Mouse (Mus musculus): ENCODE results near the gene Abcb8. TPM values are rescaled to one million over a fixed set of nuclear protein-coding genes. Genes with fewer than 3 reads are reported as not detected.

Abcb8 gene
- polyA plus RNA-seq, 1 experiment from 2014 or later = 53.6 TPM

- H3K27ac ChIP-seq (replicated peaks) = no peak overlapping the region
- WGBS = 82% methylated on average over 6 of the region's 6 CpGs
- peaks cover 87% of the 10 kb centered on the region for H3K36me3 ChIP-seq (replicated peaks)
- H3K4me3 ChIP-seq = no peak overlapping the region
- H3K9me3 ChIP-seq = no peaks in the 10 kb centered on the region
- no peaks in the 10 kb centered on the region for H3K27me3 ChIP-seq (replicated peaks; ENCODE audit: low read depth, poor library complexity, severe bottlenecking)
- no peak for DNase-seq (ENCODE audit: low spot score)
- H3K4me1 ChIP-seq = peaks cover 6% of the 10 kb centered on the region; the same call in 1 of the 2 replicates
These were observed 11.3 kb downstream of the Abcb8 start for GRCm38 (mm10) chr5:24404594-24405360.

DNA sequence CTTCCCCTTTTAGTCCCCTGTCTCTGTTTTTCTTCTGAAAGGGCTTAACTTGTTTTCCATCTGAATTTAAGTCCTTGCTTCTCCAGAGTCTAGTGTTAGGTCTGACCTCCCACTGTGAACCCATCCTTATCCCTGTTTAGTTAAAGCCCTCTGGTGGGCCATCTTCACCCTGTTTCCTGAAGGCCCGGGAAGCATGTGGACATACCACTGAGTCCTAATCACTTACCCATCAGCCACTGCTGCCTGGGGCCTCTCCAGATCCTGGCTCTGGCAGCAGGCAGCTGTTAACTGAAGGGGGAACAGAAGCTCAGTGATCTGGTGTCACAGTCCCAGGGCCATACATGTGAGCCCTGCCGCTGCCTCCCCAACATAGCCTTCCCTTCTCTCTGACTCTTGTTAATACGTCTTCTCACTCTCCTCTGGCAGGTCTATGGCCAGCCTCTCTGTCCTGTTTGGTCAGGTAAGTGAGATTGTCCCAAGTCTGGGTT is 12.0 kb downstream of the Abcb8 start:
- DNase-seq (ENCODE audit: low spot score) = no peak
- no peaks in the 10 kb centered on the region for H3K27me3 ChIP-seq (replicated peaks; ENCODE audit: low read depth, poor library complexity, severe bottlenecking)
- no peaks in the 10 kb centered on the region for H3K4me1 ChIP-seq
- H3K27ac ChIP-seq (replicated peaks) = no peak overlapping the region
- H3K9me3 ChIP-seq = no peaks in the 10 kb centered on the region
- peaks cover 81% of the 10 kb centered on the region for H3K36me3 ChIP-seq (replicated peaks)
- WGBS = 73% methylated on average over 3 of the region's 3 CpGs
- no peak overlapping the region for H3K4me3 ChIP-seq

DNA sequence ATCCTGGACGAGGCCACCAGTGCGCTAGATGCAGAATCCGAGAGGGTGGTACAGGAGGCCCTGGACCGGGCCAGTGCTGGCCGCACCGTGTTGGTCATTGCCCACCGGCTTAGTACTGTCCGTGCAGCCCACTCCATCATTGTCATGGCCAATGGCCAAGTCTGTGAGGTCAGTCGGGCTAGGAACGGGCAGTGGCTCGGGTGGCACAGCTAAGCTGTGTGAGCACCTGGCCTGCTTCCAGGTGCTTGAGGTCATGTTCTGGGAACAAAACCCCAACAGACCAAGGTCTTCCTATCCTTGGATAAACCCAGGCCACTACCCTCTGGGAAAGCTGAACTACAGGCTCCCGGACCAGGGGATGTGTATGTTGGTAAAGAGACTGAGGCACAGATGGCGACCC is 15.2 kb downstream of the Abcb8 start:
- Histone ChIP-seq H3K36me3 (replicated peaks) (peaks cover 50% of the 10 kb centered on the region), H3K27me3 (replicated peaks; ENCODE audit: low read depth, poor library complexity, severe bottlenecking) (no peaks in the 10 kb centered on the region), H3K4me3 (no peak overlapping the region), H3K9me3 (no peaks in the 10 kb centered on the region), H3K4me1 (peaks cover 10% of the 10 kb centered on the region), H3K27ac (replicated peaks) (no peak overlapping the region)
- WGBS = 95% methylated on average over 13 of the region's 13 CpGs
- DNase-seq (ENCODE audit: low spot score) = no peak

DNA sequence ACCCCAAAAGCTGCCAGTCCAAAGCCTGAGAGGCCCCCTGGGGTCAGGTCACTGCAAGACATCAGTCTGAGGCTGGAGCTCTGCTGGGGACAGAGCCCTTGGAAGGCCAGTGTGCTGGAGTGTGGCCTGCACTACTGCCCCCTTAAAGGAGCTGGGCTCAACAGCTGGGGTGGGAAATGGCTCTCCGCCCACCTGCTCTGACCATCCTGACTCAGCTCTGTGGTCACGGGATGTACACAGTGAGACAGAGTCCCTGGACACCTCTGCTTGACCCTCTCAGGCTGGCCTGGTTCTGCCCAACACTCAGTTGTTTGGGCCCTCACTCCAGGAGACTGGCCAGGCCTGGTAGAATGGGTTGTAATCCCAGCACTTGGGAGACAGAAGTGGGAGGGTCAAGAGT is 16.0 kb downstream of the Abcb8 start:
- Histone ChIP-seq H3K27me3 (replicated peaks; ENCODE audit: low read depth, poor library complexity, severe bottlenecking) (0 out of 2 replicates have a peak, but pooled peaks cover 5% of the 10 kb centered on the region), H3K27ac (replicated peaks) (no peak overlapping the region), H3K36me3 (replicated peaks) (peaks cover 44% of the 10 kb centered on the region), H3K4me1 (peaks cover 14% of the 10 kb centered on the region), H3K9me3 (no peaks in the 10 kb centered on the region), H3K4me3 (no peak overlapping the region)
- WGBS = 78% methylated on average over 2 of the region's 2 CpGs
- DNase-seq (ENCODE audit: low spot score) = no peak

- Histone ChIP-seq H3K4me3 (no peak overlapping the region), H3K27me3 (replicated peaks; ENCODE audit: low read depth, poor library complexity, severe bottlenecking) (0 out of 2 replicates have a peak, but pooled peaks cover 9% of the 10 kb centered on the region), H3K27ac (replicated peaks) (no peak overlapping the region), H3K4me1 (peaks cover 31% of the 10 kb centered on the region), H3K36me3 (replicated peaks) (peaks cover 21% of the 10 kb centered on the region), H3K9me3 (no peaks in the 10 kb centered on the region)
- 88% methylated on average over 2 of the region's 2 CpGs for WGBS
- DNase-seq (ENCODE audit: low spot score) = no peak
These were observed 18.6 kb downstream of the Abcb8 start for GRCm38 (mm10) chr5:24412063-24412462.

DNA sequence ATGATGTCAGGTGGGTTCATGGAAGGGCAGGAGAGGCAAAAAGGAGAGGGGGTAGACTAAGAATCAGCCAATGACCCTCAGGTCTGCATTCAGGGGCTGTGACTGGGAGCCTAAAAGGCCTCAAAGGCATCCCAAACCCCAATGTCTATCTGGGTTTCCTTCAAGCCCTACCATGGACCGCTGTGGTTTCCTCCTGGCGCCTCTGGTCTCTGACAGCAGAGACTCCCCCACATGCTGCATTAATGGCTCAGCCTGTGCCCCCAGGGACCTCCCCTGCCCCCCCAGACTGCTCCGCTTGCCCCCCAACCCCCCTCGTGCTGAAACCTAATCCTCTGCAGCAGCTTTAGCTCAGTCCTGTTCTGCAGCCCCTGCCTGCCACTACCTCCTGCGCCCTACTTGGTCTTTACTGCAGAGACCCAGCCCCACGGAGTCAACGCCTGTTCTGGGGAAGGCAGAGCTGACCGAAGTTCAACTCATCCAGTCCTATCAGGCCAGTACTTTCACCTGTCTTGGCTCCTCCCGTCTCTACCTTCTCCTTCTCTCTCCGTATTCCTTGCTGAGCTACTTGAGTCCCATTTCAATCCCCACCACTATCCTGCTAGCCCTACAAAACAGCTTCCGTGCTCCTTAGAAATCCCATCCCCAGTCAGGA is 19.7 kb downstream of the Abcb8 start, which contains the start of gene Asic3:
Gene Asic3 (plus strand): TSS at position 351 of the 652 bp plus-strand sequence.
- Histone ChIP-seq H3K27me3 (replicated peaks; ENCODE audit: low read depth, poor library complexity, severe bottlenecking) (0 out of 2 replicates have a peak, but pooled peaks cover 9% of the 10 kb centered on the region), H3K4me1 (peaks cover 31% of the 10 kb centered on the region), H3K27ac (replicated peaks) (0 out of 2 replicates have a peak within 1 kb of the TSS, but pooled peaks have one; percentile 21), H3K36me3 (replicated peaks) (peaks cover 13% of the 10 kb centered on the region), H3K4me3 (peak within 1 kb of the TSS; percentile 1; the same call in 1 of the 2 replicates), H3K9me3 (no peaks in the 10 kb centered on the region)
- WGBS = 49% methylated on average over 11 of the region's 11 CpGs
- DNase-seq (ENCODE audit: low spot score) = peak; percentile 40

DNA sequence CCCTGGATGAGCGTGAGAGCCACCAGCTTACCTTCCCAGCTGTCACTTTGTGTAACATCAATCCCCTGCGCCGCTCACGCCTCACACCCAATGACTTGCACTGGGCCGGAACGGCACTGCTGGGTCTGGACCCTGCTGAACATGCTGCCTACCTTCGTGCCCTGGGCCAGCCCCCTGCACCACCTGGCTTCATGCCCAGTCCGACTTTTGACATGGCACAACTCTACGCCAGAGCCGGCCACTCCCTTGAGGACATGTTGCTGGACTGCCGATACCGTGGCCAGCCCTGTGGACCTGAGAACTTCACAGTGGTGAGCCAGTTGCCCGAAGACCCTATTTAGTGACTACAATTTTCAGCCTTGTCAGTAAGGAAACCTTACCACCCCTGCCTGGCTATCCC is 20.5 kb downstream of the Abcb8 start:
- DNase-seq (ENCODE audit: low spot score) = no peak
- H3K27me3 ChIP-seq (replicated peaks; ENCODE audit: low read depth, poor library complexity, severe bottlenecking) = 0 out of 2 replicates have a peak, but pooled peaks cover 9% of the 10 kb centered on the region
- H3K4me1 ChIP-seq = peaks cover 31% of the 10 kb centered on the region
- H3K9me3 ChIP-seq = no peaks in the 10 kb centered on the region
- H3K36me3 ChIP-seq (replicated peaks) = peaks cover 15% of the 10 kb centered on the region
- 87% methylated on average over 13 of the region's 13 CpGs for WGBS
- H3K4me3 ChIP-seq = no peak overlapping the region
- H3K27ac ChIP-seq (replicated peaks) = 0 out of 2 replicates have a peak overlapping the region, but pooled peaks have one; percentile 21

- Histone ChIP-seq H3K9me3 (no peaks in the 10 kb centered on the region), H3K27me3 (replicated peaks; ENCODE audit: low read depth, poor library complexity, severe bottlenecking) (0 out of 2 replicates have a peak, but pooled peaks cover 9% of the 10 kb centered on the region), H3K4me3 (peak overlapping the region; percentile 27), H3K27ac (replicated peaks) (no peak overlapping the region), H3K36me3 (replicated peaks) (peaks cover 35% of the 10 kb centered on the region), H3K4me1 (peaks cover 31% of the 10 kb centered on the region)
- peak; percentile 75 for DNase-seq (ENCODE audit: low spot score)
- WGBS = 4% methylated on average over 21 of the region's 21 CpGs
These were observed 22.8 kb downstream of the Abcb8 start for GRCm38 (mm10) chr5:24416222-24416736.

DNA sequence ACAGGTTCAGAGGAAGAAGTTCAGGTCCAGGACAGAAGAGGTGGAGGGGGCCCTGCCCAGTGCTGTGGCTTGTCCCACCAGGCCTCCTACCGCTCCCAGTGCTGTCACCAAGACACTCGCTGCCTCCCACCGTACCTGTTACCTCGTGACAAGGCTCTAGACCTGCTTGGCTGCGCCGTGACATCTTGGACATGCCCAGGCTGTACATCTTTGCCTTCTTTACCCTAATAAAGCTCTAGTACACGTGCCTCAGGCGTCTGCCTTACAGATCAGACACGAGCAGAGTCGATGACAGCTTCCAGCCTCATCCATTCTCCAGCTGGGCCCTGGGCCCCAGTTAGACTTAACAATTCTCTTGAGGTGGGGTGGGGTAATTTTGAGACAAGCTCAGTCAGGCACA is 24.1 kb downstream of the Abcb8 start:
- no peak overlapping the region for H3K27ac ChIP-seq (replicated peaks)
- H3K4me1 ChIP-seq = peaks cover 38% of the 10 kb centered on the region
- no peak overlapping the region for H3K4me3 ChIP-seq
- DNase-seq (ENCODE audit: low spot score) = no peak
- H3K9me3 ChIP-seq = no peaks in the 10 kb centered on the region
- WGBS = 90% methylated on average over 10 of the region's 10 CpGs
- H3K36me3 ChIP-seq (replicated peaks) = peaks cover 40% of the 10 kb centered on the region
- 0 out of 2 replicates have a peak, but pooled peaks cover 9% of the 10 kb centered on the region for H3K27me3 ChIP-seq (replicated peaks; ENCODE audit: low read depth, poor library complexity, severe bottlenecking)

GRCm38 (mm10) chr5:24420381-24420780 is 26.9 kb downstream of the Abcb8 start:
- H3K9me3 ChIP-seq = no peaks in the 10 kb centered on the region
- 0 out of 2 replicates have a peak, but pooled peaks cover 2% of the 10 kb centered on the region for H3K27me3 ChIP-seq (replicated peaks; ENCODE audit: low read depth, poor library complexity, severe bottlenecking)
- no peak for DNase-seq (ENCODE audit: low spot score)
- peaks cover 40% of the 10 kb centered on the region for H3K4me1 ChIP-seq
- no peak overlapping the region for H3K27ac ChIP-seq (replicated peaks)
- no peak overlapping the region for H3K4me3 ChIP-seq
- 86% methylated on average over 9 of the region's 9 CpGs for WGBS
- H3K36me3 ChIP-seq (replicated peaks) = peaks cover 40% of the 10 kb centered on the region

DNA sequence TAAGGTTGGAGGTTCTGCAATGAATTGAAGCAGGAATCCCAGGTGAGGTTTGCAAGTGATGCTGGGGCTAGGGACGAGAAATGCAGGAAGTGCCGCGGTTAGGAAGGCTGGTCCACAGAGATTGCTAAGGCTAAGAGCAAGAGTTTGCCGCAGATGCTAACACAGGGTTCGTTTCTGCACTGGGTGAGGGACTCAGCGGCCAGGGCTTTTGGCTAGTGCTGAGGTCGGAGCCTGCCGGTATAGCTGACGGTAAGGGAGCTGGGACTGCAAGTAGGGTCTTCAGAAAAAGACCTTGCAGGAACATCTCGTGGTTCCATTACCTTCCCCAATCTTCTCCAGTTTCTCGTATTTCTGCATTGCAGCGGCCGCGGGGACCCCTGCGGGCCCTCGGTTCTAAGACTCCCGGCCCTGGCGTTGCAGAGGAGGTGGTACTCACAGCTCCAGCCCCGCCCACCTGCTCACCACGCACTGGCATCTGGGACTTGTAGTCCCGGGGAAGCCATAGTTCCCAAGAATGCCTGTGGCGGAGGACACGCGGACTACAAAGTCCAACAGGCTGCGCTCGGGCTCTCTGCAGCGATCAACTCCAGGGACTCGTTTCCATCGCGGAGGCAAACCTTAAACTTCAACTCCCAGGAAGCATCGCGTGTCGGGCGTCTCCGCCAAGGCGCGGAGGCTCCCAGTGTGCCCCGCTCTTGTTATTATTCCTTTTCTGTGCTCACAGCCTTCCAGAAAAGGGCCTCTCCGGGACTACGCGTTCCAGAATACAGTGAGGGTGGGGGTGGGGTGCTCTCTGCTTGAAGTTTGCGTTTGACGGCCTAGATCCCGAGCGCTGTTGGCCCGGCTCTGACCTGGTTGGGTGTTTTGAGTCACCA is 29.9 kb downstream of the Abcb8 start, which contains the start of the genes Cdk5 and Slc4a2:
Gene Cdk5 (minus strand): TSS at position 402 of the 875 bp plus-strand sequence.
Gene Slc4a2 (plus strand): TSS at position 709 of the 875 bp plus-strand sequence.
- DNase-seq (ENCODE audit: low spot score) = peak; percentile 98
- peaks cover 35% of the 10 kb centered on the region for H3K36me3 ChIP-seq (replicated peaks)
- under 1% methylated on average over 46 of the region's 46 CpGs for WGBS
- peak within 1 kb of the TSS; percentile 90 for H3K27ac ChIP-seq (replicated peaks)
- H3K4me3 ChIP-seq = peak within 1 kb of the TSS; percentile 80
- H3K9me3 ChIP-seq = no peaks in the 10 kb centered on the region
- H3K27me3 ChIP-seq (replicated peaks; ENCODE audit: low read depth, poor library complexity, severe bottlenecking) = peaks cover 24% of the 10 kb centered on the region
- peaks cover 55% of the 10 kb centered on the region for H3K4me1 ChIP-seq

Measured in embryonic facial prominence, embryonic 10.5 days (tissue).